Mouse (Mus musculus): ENCODE data around the gene Dct. TPM values are rescaled to one million over a fixed set of nuclear protein-coding genes. Genes with fewer than 3 reads are reported as not detected.

Gene Dct
- total RNA-seq, 2 experiments from 2014 or later, result 1.1 to 1.4 TPM

DNA sequence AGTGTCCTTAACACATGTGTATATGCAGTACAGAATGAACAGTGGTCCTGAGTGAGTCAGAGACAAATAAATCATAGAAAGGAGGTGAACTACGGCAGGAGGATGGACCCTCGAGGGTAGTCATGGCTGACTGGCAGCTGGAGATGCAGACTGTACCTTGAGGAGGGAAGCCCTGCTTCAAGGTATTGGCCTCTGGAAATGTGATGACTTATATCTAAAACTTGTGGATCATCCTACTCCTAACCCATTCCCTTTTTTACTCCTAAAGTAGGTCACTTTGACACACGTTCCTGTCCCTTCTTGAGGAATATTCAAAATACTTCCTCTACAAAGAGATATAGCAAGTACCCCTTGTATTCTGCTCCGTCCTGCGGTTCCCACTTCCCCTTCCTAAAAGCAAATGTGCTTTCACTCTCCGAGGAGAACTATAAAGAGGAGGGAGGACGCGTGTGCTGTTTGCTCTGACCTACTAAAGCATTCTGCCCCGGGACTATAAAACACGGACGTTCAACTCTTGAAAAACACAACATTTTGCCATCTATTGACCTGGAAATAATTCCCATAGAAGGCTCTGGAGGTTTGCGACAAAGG, 2.3 kb downstream of the Dct start:
- DNase-seq (ENCODE audit: extremely low spot score in 1 of 2, low spot score in 1 of 2), result no peak

DNA sequence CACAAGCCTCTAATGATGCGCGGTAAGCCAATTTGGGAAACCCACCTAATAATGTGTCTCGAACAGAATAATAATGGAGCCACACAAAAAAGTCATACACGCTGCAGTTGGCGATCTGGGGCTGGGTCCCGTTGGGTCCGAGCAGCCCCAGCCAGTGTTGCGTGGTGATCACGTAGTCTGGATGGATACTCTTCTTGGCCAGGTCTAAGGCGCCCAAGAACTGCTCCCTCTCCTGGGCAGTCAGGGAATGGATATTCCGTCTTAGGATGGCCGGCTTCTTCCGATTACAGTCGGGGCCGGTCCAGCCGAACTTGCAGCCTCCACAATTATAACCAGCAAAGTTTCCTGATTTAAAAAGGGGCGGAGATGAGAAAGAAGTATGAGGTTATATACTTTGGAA, 9.1 kb downstream of the Dct start:
- peak in 1 of 2 experiments; percentile 11 for DNase-seq (ENCODE audit: extremely low spot score in 1 of 2, low spot score in 1 of 2)

DNA sequence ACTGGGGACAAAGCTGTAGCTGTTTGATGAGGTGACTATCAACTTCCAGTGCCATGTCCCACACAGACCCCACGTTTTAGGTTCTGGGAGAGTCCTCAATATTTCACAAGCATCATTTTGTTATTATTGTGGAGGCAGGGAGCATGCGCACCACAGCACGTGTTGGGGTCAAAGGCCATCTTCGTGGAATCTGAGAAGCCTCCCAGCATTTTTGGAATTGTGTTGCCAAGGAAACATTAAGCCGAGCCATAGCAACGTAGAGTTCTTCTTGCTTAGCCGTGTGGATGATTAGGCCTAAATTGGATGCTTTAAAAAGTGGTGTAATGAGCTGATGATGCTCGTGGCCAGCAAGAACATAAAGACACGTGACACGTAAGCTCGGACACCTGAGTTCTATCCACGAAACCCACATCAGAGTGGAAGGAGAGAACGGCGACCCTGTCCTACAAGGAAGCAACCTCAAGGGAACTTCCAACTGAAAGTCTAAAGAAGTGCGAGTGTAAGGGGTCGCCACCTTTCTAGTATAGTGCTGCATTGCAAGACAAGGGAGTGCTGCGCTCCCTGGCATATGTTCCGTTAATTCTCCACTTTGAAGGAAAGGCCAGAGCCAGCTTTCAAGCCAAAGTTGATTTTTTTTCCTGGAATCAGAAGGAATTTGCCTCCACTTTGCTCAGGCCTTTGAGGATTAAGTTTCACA, 9.8 kb downstream of the Dct start:
- no peak for DNase-seq (ENCODE audit: extremely low spot score in 1 of 2, low spot score in 1 of 2)

DNA sequence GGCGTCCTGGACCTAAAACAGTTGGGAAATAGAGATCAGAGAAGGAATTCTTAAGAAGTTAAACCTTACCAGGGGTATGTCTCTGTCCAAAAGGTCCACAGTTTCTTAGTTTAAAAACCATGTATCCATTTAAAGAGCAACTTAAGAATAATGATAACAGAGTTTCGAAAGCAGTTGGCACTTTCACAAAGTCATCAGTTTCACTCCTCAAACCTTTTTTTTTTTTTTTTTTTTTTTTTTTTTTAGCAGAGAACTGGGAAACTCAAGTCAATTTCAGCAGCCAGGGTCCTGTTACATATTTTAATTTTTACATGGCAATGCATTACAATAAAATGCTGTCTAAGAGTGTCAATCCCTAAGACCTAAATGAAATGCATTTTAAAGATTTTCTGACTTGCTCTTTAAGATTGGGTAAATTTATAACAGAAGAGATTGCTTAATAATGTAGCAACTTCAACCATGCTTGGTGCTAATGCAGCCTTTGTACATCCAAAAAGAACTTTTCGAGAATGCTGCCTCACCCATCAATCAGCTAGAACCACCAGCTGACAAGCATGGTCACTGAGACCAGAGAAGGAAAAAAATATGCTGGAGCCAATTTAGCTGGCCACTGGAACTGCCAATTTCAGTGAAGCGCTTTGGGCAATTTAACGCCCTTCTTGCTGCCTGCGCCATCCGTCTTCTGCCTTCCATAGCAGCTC, 11.3 kb downstream of the Dct start:
- no peak for DNase-seq (ENCODE audit: extremely low spot score in 1 of 2, low spot score in 1 of 2)

DNA sequence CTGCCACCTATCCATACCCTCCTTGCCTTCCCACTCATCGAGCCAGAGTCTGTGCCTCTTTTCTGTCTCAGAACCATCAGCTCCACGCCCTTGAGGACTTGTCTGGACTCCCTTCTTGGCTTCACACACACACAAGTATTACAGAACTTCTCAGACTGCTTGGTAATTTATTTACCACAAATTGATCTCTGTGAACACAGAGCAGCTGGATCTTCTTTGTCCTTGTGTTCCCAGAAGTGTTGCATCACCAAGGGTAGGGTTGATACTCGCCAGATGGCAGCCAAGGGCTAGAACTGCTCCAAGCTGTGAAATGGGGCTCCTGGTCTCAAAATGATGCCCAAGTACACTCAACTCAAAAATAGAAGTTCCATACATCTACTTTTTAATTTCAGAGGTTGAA, 13.0 kb downstream of the Dct start:
- DNase-seq (ENCODE audit: extremely low spot score in 1 of 2, low spot score in 1 of 2), result no peak

DNA sequence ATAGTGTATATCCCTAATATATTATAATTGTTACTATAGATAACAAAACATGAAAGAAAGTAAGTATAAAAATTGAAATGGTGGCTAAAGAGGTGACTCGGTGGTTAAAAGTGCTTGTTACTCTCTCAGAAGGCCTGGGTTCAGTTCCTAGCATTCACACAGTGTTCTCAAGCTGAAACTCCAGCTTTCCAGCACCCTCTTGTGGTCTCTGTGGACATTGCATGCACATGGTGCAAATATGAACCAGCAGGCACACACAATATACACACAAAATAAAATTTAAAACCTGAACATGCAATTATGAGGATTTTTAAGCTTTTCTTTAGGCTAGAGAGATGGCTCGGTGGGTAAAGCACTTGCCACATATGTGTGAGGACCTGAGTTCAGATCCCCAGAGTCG, 24.5 kb downstream of the Dct start:
- no peak for DNase-seq (ENCODE audit: extremely low spot score in 1 of 2, low spot score in 1 of 2)

DNA sequence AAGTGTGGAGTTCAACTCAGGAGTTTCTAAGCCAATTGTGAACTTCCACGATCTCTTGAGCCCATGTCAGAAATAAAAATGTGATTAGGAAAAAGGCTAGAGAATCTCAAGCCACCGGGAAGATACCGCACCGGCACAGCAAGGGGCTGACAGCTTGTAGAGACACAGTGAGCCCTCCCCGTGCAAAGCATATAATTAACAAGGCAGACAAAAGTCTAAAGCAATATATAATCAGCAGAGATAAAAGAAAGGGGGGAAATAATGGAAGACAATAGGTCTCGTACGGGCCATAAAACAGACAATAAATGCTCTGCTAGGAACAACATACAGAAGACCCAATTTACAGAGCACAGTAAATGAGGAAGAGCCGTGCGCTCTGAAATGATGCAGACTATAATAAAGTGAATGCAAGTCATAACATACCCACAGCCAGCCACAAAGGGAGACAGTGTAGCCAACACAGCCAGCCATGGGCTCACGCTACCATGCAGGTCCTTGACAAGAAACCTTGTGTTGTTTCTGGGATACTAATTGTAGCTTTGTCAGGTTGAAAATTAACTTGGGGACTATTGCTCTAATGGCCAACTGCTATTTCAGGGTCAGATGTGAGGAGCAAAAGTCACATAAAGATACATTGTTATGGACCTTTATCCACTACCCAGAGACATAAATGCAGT, 30.0 kb downstream of the Dct start:
- no peak for DNase-seq (ENCODE audit: extremely low spot score in 1 of 2, low spot score in 1 of 2)

DNA sequence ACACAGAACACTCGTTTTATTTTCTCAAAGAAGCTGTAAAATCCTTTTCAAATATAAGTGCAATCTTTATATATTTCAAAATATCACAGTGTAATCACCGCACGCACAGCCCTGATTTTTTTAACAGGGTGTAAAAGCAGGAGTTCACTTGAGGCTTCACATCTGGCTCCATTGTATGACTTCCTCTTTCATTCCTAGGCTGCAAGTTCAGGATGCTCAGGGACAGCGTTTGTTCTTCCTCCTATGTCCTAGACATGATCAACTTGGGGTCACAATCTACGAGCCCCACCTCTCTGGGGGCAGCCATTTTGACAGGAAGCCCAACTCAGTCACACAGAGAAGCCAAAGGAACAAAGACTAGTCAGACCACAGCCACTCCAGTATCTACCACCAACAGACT, 32.7 kb downstream of the Dct start:
- DNase-seq (ENCODE audit: extremely low spot score in 1 of 2, low spot score in 1 of 2), result no peak

DNA sequence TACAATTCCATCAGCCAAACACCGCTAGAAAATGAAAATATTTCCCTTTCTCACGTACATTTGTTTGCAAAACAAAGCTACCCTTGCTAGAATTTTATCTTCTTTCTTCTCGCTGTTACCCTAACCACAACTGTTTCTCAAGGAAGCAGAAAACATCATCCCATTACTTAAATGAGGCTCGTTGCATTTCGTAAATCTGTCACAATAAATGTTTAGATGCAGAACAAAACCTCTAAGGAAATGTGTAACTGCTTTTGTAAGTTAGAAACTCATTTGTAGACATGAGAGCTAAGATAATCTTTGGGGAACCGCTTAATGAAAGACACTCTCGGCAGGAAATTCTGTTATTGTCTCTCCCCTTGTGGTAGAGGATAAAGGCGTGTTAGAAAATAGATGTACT, 38.8 kb downstream of the Dct start:
- no peak for DNase-seq (ENCODE audit: extremely low spot score in 1 of 2, low spot score in 1 of 2)

DNA sequence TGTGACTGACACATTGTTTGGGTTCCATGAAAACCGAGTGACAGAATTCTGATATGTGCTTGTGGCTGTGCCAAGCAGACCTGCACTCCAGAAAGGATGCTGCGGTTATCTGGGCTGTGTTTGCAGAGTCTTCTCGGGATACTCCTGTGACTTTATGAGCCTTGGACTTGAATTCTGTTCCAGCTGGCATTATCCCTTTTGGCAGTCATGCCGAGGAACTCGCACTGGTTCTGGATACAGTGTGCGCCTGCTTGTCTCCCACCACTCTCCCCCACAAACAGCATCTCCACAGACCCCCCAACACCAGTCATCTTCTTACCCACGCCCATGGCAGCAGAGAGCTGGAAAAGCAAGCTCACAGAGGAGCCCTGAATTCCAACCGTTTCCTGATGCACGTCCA, 42.5 kb downstream of the Dct start:
- DNase-seq (ENCODE audit: extremely low spot score in 1 of 2, low spot score in 1 of 2), result no peak

DNA sequence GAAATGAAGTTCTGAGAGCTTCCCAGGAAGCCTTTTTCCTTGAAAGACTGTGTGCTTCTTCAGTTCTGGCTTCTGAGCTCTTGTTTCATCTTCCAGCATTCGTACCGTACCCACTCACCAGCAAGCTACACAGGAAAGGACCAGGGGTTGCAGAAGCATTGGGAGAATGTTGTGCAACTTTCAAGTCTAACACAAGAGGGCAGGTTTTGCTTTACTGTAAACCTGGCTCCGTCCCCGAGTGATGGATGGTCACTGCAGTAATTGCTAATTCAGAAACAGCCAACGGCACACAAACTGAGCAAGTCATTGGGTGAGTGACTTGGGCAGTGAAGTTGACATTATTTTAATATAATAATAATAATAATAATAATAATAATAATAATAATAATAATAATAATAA, 46.3 kb downstream of the Dct start:
- peak in 1 of 2 experiments; percentile 45 for DNase-seq (ENCODE audit: extremely low spot score in 1 of 2, low spot score in 1 of 2)

DNA sequence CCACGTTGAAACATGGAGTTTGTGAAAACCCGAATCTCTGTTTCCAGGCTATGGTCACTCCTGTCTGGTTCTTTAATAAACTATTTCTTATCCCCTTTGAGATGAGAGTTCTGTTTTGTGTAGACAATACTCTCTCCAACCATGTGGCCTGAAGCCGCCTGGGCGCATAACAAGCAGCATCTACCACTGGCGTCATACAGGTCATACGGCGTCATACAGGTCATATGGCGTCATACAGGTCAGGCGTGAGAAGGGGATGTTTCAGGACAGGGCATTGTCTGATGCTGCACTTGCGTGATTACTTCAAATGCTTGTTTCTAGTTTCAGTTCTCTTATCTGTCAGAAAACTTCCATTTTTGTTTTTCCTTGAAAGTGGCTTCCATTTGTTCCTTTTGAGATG, 47.6 kb downstream of the Dct start:
- no peak for DNase-seq (ENCODE audit: extremely low spot score in 1 of 2, low spot score in 1 of 2)

DNA sequence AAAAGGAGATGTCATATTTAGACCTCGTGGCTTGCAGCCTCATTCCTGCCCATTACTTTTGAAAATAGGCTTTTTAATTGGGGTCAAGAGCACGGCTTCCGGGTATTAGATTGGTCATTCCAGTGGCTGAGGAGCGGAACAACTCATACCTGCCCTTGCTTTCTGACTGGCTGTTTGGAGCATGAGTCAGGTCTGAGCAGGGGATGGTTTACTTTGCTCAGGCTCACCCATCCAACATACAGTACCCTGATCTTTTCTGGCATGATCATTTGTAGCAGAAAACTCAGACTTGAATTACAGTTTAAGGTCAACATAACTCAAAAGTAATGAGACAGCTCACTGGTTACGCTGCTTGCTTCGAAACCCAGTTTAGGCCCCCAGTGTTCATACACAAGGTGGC, 58.2 kb downstream of the Dct start:
- DNase-seq (ENCODE audit: extremely low spot score in 1 of 2, low spot score in 1 of 2), result no peak

DNA sequence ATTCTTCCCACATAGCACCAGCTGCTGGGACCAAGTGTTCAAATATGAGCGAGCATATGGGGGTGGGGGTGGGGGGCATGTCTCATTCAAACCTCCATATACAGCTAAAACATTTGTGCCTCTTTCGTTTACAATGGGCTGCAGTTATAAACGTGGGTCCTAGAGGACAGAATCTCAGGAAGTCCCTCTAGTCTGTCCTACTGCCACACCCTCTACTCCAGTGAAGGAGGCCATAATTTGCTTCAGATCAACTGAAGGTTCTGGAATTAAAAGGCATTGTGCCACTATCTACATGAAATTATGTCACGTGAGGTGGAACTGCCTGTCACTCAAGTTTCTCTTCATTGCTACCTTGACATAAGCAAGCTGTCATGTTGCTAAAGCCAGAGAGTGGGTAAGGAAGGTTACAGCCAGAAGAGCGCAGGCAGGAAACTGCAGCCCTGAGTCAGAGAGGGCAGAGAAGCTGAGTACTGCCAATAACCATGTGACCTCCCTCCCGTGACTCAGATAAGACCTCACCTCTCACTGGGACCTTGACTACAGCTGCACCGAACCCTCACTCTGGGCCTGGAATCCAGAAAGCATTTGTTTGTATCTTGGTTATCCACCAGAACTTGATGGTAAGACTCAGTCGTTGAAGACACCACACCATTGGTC, 59.3 kb downstream of the Dct start:
- no peak for DNase-seq (ENCODE audit: extremely low spot score in 1 of 2, low spot score in 1 of 2)

DNA sequence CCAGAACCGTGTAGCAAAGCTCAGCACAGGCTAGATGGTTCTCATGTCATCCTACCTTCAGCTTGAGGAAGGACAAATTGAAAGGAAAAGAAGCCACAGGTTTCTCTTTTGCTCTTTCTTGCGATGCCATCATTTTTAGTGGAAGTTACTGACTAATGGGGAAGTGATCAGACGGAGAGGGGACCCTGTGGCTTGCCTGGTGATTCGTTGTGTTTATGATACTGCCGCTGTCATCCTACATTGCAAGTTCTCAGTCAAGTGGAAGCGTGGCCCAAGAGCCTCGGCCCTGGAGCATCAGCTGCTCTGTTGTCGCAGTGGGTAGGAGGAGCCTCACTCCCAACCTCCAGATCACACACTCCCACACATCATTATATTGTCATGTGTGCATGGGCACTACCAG, 61.8 kb downstream of the Dct start:
- no peak for DNase-seq (ENCODE audit: extremely low spot score in 1 of 2, low spot score in 1 of 2)

DNA sequence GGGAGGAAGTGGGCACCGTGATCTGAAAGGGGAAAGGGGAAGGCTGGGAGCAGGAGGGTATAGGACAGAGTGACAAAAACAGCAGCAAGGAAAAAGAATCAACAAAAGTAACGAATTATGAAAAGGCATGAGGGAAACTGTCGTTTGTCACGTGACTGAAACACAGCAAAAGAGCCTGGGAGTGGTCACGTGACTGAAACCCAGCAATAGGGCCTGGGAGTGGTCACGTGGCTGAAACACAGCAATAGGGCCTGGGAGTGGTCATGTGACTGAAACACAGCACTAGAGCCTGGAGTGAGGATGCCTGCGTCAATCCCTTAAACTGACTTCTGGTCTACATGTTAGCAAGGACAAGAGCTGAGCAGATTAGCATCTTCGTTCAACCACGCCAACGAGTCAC, 63.6 kb downstream of the Dct start:
- DNase-seq (ENCODE audit: extremely low spot score in 1 of 2, low spot score in 1 of 2), result no peak

DNA sequence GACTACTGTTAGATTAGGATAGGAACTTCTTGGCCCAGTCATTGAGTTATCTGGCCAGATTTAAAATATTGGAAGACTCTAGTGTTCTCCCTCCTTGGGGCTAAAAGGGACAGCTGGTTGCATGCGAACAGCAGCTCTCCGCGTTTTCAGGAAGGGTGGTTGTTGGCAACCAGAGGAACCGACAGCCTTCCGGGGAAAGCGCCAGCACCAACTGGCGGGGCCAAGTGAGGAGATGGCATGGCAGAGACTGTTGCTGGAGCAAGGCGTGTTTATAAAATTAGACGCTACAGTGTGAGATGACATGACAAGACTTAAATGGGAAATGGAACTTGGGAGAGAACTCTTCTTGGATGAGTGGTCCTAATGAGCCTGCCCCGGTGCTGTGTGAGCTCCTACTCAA, 70.5 kb downstream of the Dct start:
- peak in 1 of 2 experiments; percentile 59 for DNase-seq (ENCODE audit: extremely low spot score in 1 of 2, low spot score in 1 of 2)

DNA sequence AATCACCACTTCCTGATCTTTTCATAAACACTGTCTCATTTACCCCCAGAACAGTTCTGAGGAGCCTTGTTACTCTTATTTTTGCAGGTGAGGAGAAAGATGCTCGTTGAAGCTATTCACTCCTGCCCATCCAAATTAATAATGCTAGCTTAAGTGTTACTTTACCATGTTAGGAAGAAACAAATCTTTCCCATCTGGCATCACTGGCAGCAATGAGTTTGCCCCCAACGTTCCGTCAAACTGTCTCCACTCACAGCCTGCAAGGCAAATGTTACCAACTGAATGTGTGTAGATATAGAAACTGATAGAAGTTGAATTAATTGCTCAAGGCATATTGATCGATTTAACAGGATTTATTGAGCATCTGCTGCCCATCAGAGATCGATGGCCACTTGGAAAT, 79.5 kb downstream of the Dct start:
- DNase-seq (ENCODE audit: extremely low spot score in 1 of 2, low spot score in 1 of 2), result no peak
